Mouse (Mus musculus) ZHBTc4 (cell line): ENCODE results near the gene Kmt2c.
"Not testable (repeated sequence)": the region's sequence is repeated elsewhere in the genome, so short reads cannot be mapped to it uniquely, and the experiment has no call there.

Experiments used
- DNase-seq: peaks from one replicate; pipeline ENCODE4 v3.0.0-alpha.2; 2011; ENCODE audit warnings: low read depth, low spot score

Kmt2c gene

GRCm38 (mm10) chr5:25516301-25516895 lies 17.8 kb upstream of the Kmt2c start:
- no peak for DNase-seq

- no peak for DNase-seq
These were observed 17.2 kb upstream of the Kmt2c start, which contains the start of gene Cct8l1 for GRCm38 (mm10) chr5:25515767-25516166. Gene Cct8l1, plus strand, starts transcription at chr5:25516067.

GRCm38 (mm10) chr5:25506041-25506440 lies 7.5 kb upstream of the Kmt2c start:
- DNase-seq: no peak

- DNase-seq: no peak
These were observed 2.1 kb upstream of the Kmt2c start for GRCm38 (mm10) chr5:25500686-25501085.

- peak; percentile 99 for DNase-seq
These were observed 1.1 kb upstream of the Kmt2c start for GRCm38 (mm10) chr5:25499423-25500398.

GRCm38 (mm10) chr5:25498821-25499422 lies 339 bp upstream of the Kmt2c start:
- DNase-seq: peak; percentile 91

GRCm38 (mm10) chr5:25497720-25498345 lies 750 bp downstream of the Kmt2c start:
- peak; percentile 72 for DNase-seq

- DNase-seq: no peak
These were observed 1.2 kb downstream of the Kmt2c start for GRCm38 (mm10) chr5:25497369-25497719.

- no peak for DNase-seq
These were observed 1.9 kb downstream of the Kmt2c start for GRCm38 (mm10) chr5:25496652-25497051.

GRCm38 (mm10) chr5:25478863-25479262 lies 19.7 kb downstream of the Kmt2c start:
- DNase-seq: no peak

GRCm38 (mm10) chr5:25475789-25476188 lies 22.8 kb downstream of the Kmt2c start:
- DNase-seq: no peak

- peak; percentile 35 for DNase-seq
These were observed 26.5 kb downstream of the Kmt2c start for GRCm38 (mm10) chr5:25472070-25472469.

- DNase-seq: no peak
These were observed 36.6 kb downstream of the Kmt2c start for GRCm38 (mm10) chr5:25461956-25462355.

- not testable (repeated sequence) for DNase-seq
These were observed 43.2 kb downstream of the Kmt2c start for GRCm38 (mm10) chr5:25455432-25455831.

- no peak for DNase-seq
These were observed 45.9 kb downstream of the Kmt2c start for GRCm38 (mm10) chr5:25452691-25453090.

GRCm38 (mm10) chr5:25437508-25437907 lies 61.1 kb downstream of the Kmt2c start:
- no peak for DNase-seq

- DNase-seq: peak; percentile 71
These were observed 62.5 kb downstream of the Kmt2c start for GRCm38 (mm10) chr5:25436081-25436480.

GRCm38 (mm10) chr5:25422576-25422975 lies 76.0 kb downstream of the Kmt2c start:
- DNase-seq: no peak

GRCm38 (mm10) chr5:25420601-25421000 lies 78.0 kb downstream of the Kmt2c start:
- peak; percentile 65 for DNase-seq

- DNase-seq: no peak
These were observed 83.2 kb downstream of the Kmt2c start for GRCm38 (mm10) chr5:25415382-25415781.

GRCm38 (mm10) chr5:25396727-25397126 lies 101.9 kb downstream of the Kmt2c start:
- DNase-seq: no peak

GRCm38 (mm10) chr5:25392655-25393054 lies 105.9 kb downstream of the Kmt2c start:
- DNase-seq: no peak
